Mouse (Mus musculus) Patski (cell line): ENCODE data around the gene Syt5. TPM values are rescaled to one million over a fixed set of nuclear protein-coding genes. Genes with fewer than 3 reads are reported as not detected.
A peak's percentile ranks its signal among the peaks of the same experiment; 100 is the strongest.
"Not testable (repeated sequence)": the region's sequence is repeated elsewhere in the genome, so short reads cannot be mapped to it uniquely, and the experiment has no call there.

Experiments used
- ATAC-seq: fragments of 100-300 bp; one replicate; pipeline ENCODE4 v1.8.0; 2021
- CTCF ChIA-PET: fragments of 350-600 bp; sonication (Branson Sonifier 250); formaldehyde crosslinking; loops from one replicate; lab custom pipeline; 2022; ENCODE audit warnings: inconsistent platforms; lab: Charles Lee
- POLR2A ChIA-PET: fragments of 350-600 bp; sonication (Branson Sonifier 250); formaldehyde crosslinking; loops from one replicate; lab custom pipeline; 2022; ENCODE audit warnings: antibody characterized with exemption, inconsistent platforms; lab: Charles Lee
- DNase-seq: peaks from one replicate; pipeline ENCODE4 v3.0.0-alpha.2; 2011; ENCODE audit warnings: low read depth, low spot score
- H3K27me3 ChIP-seq: fragments of 371-371 bp; one replicate; pipeline ENCODE4 v1.5.1; 2021
- CTCF ChIP-seq: fragments of 100-300 bp; IDR thresholded peaks from one replicate; pipeline ENCODE4 v1.5.1; 2021
- in situ Hi-C: fragments of 300-500 bp; cut with MboI; formaldehyde crosslinking; loops from 3 replicates; pipeline ENCODE4 v1.11.1; 2018; ENCODE audit warnings: low pct_unique_long_range_greater_than_20kb, mixed read lengths
- polyA plus RNA-seq: library from polyadenylated mRNA; unstranded; gene quantifications from one replicate; pipeline ENCODE4 v1.2.3, GENCODE M21; 2021

The Syt5 gene
- 0.12 TPM for polyA plus RNA-seq

- TF ChIP-seq CTCF = no peak
- in situ Hi-C loops = no loop called here
- ATAC-seq (no peak), DNase-seq (no peak)
- H3K27me3 ChIP-seq = peaks cover 28% of the 10 kb centered on the region
- CTCF ChIA-PET = no interaction called here
- POLR2A ChIA-PET = no interaction called here
Observed at GRCm38 (mm10) chr7:4547221-4547641, at the start of gene Syt5. TSS of gene Syt5 (minus strand) at chr7:4547541.

- ATAC-seq, POLR2A ChIA-PET, in situ Hi-C loops, DNase-seq, CTCF ChIA-PET: not testable (repeated sequence)
- H3K27me3 ChIP-seq = peaks cover 11% of the 10 kb centered on the region
Observed at GRCm38 (mm10) chr7:4597046-4597445, 49.7 kb upstream of the Syt5 start.

- POLR2A ChIA-PET, ATAC-seq, H3K27me3 ChIP-seq, DNase-seq, CTCF ChIA-PET, in situ Hi-C loops: not testable (repeated sequence)
Observed at GRCm38 (mm10) chr7:4581481-4581880, 34.1 kb upstream of the Syt5 start.

- peaks cover 12% of the 10 kb centered on the region for H3K27me3 ChIP-seq
- CTCF ChIA-PET, DNase-seq, in situ Hi-C loops, ATAC-seq, POLR2A ChIA-PET: not testable (repeated sequence)
Observed at GRCm38 (mm10) chr7:4572361-4572760, 25.0 kb upstream of the Syt5 start.

GRCm38 (mm10) chr7:4562660-4563059, 15.3 kb upstream of the Syt5 start:
- no peak for DNase-seq
- CTCF ChIA-PET = no interaction called here
- POLR2A ChIA-PET = no interaction called here
- in situ Hi-C loops = loop anchor here (10.0 kb wide), 2 partner anchors 52 to 382 kb away; no protein-coding TSS in a partner anchor
- H3K27me3 ChIP-seq = peaks cover 17% of the 10 kb centered on the region
- ATAC-seq = no peak
- TF ChIP-seq CTCF = peak; percentile 16

- no peak for ATAC-seq
- in situ Hi-C loops = loop anchor here (10.0 kb wide), 1 partner anchor 248 kb away; no protein-coding TSS in a partner anchor
- ChIA-PET CTCF (no interaction called here), POLR2A (no interaction called here)
- peaks cover 19% of the 10 kb centered on the region for H3K27me3 ChIP-seq
- DNase-seq = no peak
- TF ChIP-seq CTCF = no peak
Observed at GRCm38 (mm10) chr7:4557167-4557560, 9.8 kb upstream of the Syt5 start.

- DNase-seq (peak; percentile 27), ATAC-seq (peak; percentile 95)
- ChIA-PET POLR2A (no interaction called here), CTCF (no interaction called here)
- TF ChIP-seq CTCF = peak; percentile 96
- in situ Hi-C loops = loop anchor here (10.0 kb wide), 1 partner anchor 248 kb away; no protein-coding TSS in a partner anchor
- peaks cover 17% of the 10 kb centered on the region for H3K27me3 ChIP-seq
Observed at GRCm38 (mm10) chr7:4556256-4557166, 9.2 kb upstream of the Syt5 start.

- no peak for TF ChIP-seq CTCF
- CTCF ChIA-PET = no interaction called here
- DNase-seq = no peak
- POLR2A ChIA-PET = no interaction called here
- ATAC-seq = no peak
- in situ Hi-C loops = no loop called here
- peaks cover 28% of the 10 kb centered on the region for H3K27me3 ChIP-seq
Observed at GRCm38 (mm10) chr7:4546591-4547131, 680 bp downstream of the Syt5 start.

GRCm38 (mm10) chr7:4546050-4546449, 1.3 kb downstream of the Syt5 start:
- TF ChIP-seq CTCF = no peak
- in situ Hi-C loops = no loop called here
- DNase-seq = no peak
- POLR2A ChIA-PET = no interaction called here
- CTCF ChIA-PET = no interaction called here
- ATAC-seq = no peak
- peaks cover 24% of the 10 kb centered on the region for H3K27me3 ChIP-seq

GRCm38 (mm10) chr7:4542013-4542412, 5.3 kb downstream of the Syt5 start:
- CTCF ChIA-PET = no interaction called here

GRCm38 (mm10) chr7:4541344-4541743, 6.0 kb downstream of the Syt5 start:
- CTCF ChIA-PET = no interaction called here
- in situ Hi-C loops = no loop called here
- H3K27me3 ChIP-seq = peaks cover 26% of the 10 kb centered on the region
- POLR2A ChIA-PET = no interaction called here
- no peak for DNase-seq
- TF ChIP-seq CTCF = no peak
- no peak for ATAC-seq

More at GRCm38 (mm10) chr7:4542013-4542412, 5.3 kb downstream of the Syt5 start:
- ATAC-seq (no peak), DNase-seq (no peak)
- peaks cover 28% of the 10 kb centered on the region for H3K27me3 ChIP-seq
- in situ Hi-C loops = no loop called here
- no peak for TF ChIP-seq CTCF
- POLR2A ChIA-PET = no interaction called here
